Mouse (Mus musculus): ENCODE data around the gene P3h4. TPM values are rescaled to one million over a fixed set of nuclear protein-coding genes. Genes with fewer than 3 reads are reported as not detected.

The P3h4 gene
- total RNA-seq, 1 experiment from 2014 or later, result 1.1 TPM

GRCm38 (mm10) chr11:100369822-100370221, 44.8 kb downstream of the P3h4 start:
- ATAC-seq (replicated peaks; ENCODE audit: low read depth, poor library complexity, severe bottlenecking), result 0 out of 2 replicates have a peak, but pooled peaks have one; percentile 31

GRCm38 (mm10) chr11:100369145-100369544, 45.5 kb downstream of the P3h4 start:
- ATAC-seq (replicated peaks; ENCODE audit: low read depth, poor library complexity, severe bottlenecking), result no peak

- peak; percentile 69 for ATAC-seq (replicated peaks; ENCODE audit: low read depth, poor library complexity, severe bottlenecking)
These were observed 51.6 kb downstream of the P3h4 start for GRCm38 (mm10) chr11:100362979-100363562.

GRCm38 (mm10) chr11:100362209-100362978, 52.2 kb downstream of the P3h4 start:
- ATAC-seq (replicated peaks; ENCODE audit: low read depth, poor library complexity, severe bottlenecking), result peak; percentile 81

GRCm38 (mm10) chr11:100361059-100361458, 53.6 kb downstream of the P3h4 start:
- peak; percentile 42; the same call in 1 of the 2 replicates for ATAC-seq (replicated peaks; ENCODE audit: low read depth, poor library complexity, severe bottlenecking)

- no peak for ATAC-seq (replicated peaks; ENCODE audit: low read depth, poor library complexity, severe bottlenecking)
These were observed 54.5 kb downstream of the P3h4 start for GRCm38 (mm10) chr11:100360175-100360574.

Other genes with a start within 250 kb of the P3h4 start
- gene Krt9, start 221.6 kb downstream of the P3h4 start, total RNA-seq (2017), result not detected in 2 replicates
- not detected in 2 replicates for gene Krt14, start 207.3 kb downstream of the P3h4 start, total RNA-seq (2017)
- not detected in 2 replicates for gene Krt16, start 165.9 kb downstream of the P3h4 start, total RNA-seq (2017)
- not detected in 2 replicates for gene Krt17, start 153.8 kb downstream of the P3h4 start, total RNA-seq (2017)
- gene Krt42, start 145.0 kb downstream of the P3h4 start, total RNA-seq (2017), result not detected in 2 replicates
- 220 and 411 TPM in 2 replicates for gene Eif1, start 95.0 kb downstream of the P3h4 start, total RNA-seq (2017)
- gene Gast, start 80.4 kb downstream of the P3h4 start, total RNA-seq (2017), result not detected in 2 replicates
- gene Hap1, start 58.7 kb downstream of the P3h4 start, total RNA-seq (2017), result not detected in 2 replicates
- gene Jup, start 17.1 kb downstream of the P3h4 start, total RNA-seq (2017), result 1.9 and 2.5 TPM in 2 replicates
- gene Fkbp10, start 861 bp upstream of the P3h4 start, total RNA-seq (2017), result not detected in 2 replicates
- 33.1 and 47.7 TPM in 2 replicates for gene Nt5c3b, start 27.0 kb upstream of the P3h4 start, total RNA-seq (2017)
- not detected in 2 replicates for gene Klhl10, start 27.1 kb upstream of the P3h4 start, total RNA-seq (2017)
- 26.0 and 30.9 TPM in 2 replicates for gene Klhl11, start 57.9 kb upstream of the P3h4 start, total RNA-seq (2017)
- gene Acly, start 113.2 kb upstream of the P3h4 start, total RNA-seq (2017), result 85.6 and 95.4 TPM in 2 replicates
- gene Ttc25, start 130.8 kb upstream of the P3h4 start, total RNA-seq (2017), result 0.05 TPM in 1 of 2 replicates, not detected in the other
- 34.8 and 36.4 TPM in 2 replicates for gene Cnp, start 160.1 kb upstream of the P3h4 start, total RNA-seq (2017)
- 14.0 and 16.2 TPM in 2 replicates for gene Nkiras2, start 204.4 kb upstream of the P3h4 start, total RNA-seq (2017)
- 91.4 and 211 TPM in 2 replicates for gene Dnajc7, start 205.3 kb upstream of the P3h4 start, total RNA-seq (2017)